Mouse (Mus musculus) intestine, embryonic 16.5 days (tissue): ENCODE data around the gene Gm10375. TPM values are rescaled to one million over a fixed set of nuclear protein-coding genes. Genes with fewer than 3 reads are reported as not detected.
"Not testable (repeated sequence)": the region's sequence is repeated elsewhere in the genome, so short reads cannot be mapped to it uniquely, and the experiment has no call there.

Experiments
- ATAC-seq: fragments of 200-750 bp; cut with Nextera tagmentation; 2 replicates; pipeline ENCODE4 v1.8.0; 2017; ENCODE audit warnings: moderate TSS enrichment, moderate library complexity
- H3K27ac ChIP-seq: fragments of 300-500 bp; sonication (generic); 2 replicates; pipeline ENCODE4 v1.5.1; 2014; ENCODE audit warnings: mild to moderate bottlenecking, low read length
- H3K27me3 ChIP-seq: fragments of 300-500 bp; sonication (generic); replicated peaks from 2 replicates; pipeline ENCODE4 v1.6.1; 2014; ENCODE audit warnings: low read length, control low read depth, mixed read lengths; ENCODE audit not compliant: control insufficient read depth, insufficient read depth
- H3K36me3 ChIP-seq: fragments of 300-500 bp; sonication (generic); 2 replicates; pipeline ENCODE4 v1.6.1; 2014; ENCODE audit warnings: low read length, control low read depth; ENCODE audit not compliant: control insufficient read depth, insufficient read depth
- H3K4me1 ChIP-seq: fragments of 300-500 bp; sonication (generic); 2 replicates; pipeline ENCODE4 v1.6.1; 2014; ENCODE audit warnings: low read length, control low read depth, mixed read lengths; ENCODE audit not compliant: control insufficient read depth, insufficient read depth
- H3K4me2 ChIP-seq: fragments of 300-500 bp; sonication (generic); 2 replicates; pipeline ENCODE4 v1.6.1; 2014; ENCODE audit warnings: low read depth, low read length, control low read depth
- H3K4me3 ChIP-seq: fragments of 300-500 bp; sonication (generic); 2 replicates; pipeline ENCODE4 v1.5.1; 2014; ENCODE audit warnings: mild to moderate bottlenecking, low read length
- H3K9ac ChIP-seq: fragments of 300-500 bp; sonication (generic); 2 replicates; pipeline ENCODE4 v1.6.1; 2014; ENCODE audit warnings: low read depth, low read length
- H3K9me3 ChIP-seq: fragments of 300-500 bp; sonication (generic); 2 replicates; pipeline ENCODE4 v1.6.1; 2016; ENCODE audit warnings: low read length, control low read depth; ENCODE audit not compliant: control insufficient read depth
- WGBS: fragments of 180-500 bp; shearing (Covaris S2); extraction: QIAGEN DNeasy Blood & Tissue Kit; methylation state at CpG from one replicate; pipeline ENCODE4 v1.1.7; 2014; 5-methylcytosine and 5-hydroxymethylcytosine counted together
- polyA plus RNA-seq: library from polyadenylated mRNA; unstranded; fragments of >200 nt; fragmentation: Nextera tagmentation; extraction: Ambion mirVana; gene quantifications from 2 replicates; pipeline ENCODE4 v1.2.1, GENCODE M21; 2015

Gm10375 gene
- polyA plus RNA-seq: not detected in 2 replicates

DNA sequence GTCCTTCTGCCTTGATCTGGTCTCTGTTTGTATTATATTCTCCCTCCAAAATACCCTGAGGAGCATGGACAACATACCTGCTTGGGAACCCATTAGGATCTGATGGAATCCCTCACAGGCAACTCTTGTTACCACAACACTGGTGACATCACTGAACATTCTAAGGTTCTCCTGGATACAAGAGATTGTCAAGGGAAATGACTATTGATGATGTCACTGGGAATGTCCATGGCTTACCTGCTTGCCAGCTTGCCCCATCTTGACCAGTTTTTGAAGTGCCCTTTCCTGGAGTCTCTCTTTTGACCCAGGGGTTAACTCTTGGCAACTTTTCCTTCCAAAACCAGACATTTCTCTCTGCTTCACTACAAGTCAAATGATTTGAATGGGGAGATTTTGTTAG, at the start of gene Gm10375:
Gene Gm10375, minus strand, starts transcription at position 101 of the 400 bp plus-strand sequence.
- ATAC-seq, H3K9ac ChIP-seq, H3K36me3 ChIP-seq: not testable (repeated sequence)

DNA sequence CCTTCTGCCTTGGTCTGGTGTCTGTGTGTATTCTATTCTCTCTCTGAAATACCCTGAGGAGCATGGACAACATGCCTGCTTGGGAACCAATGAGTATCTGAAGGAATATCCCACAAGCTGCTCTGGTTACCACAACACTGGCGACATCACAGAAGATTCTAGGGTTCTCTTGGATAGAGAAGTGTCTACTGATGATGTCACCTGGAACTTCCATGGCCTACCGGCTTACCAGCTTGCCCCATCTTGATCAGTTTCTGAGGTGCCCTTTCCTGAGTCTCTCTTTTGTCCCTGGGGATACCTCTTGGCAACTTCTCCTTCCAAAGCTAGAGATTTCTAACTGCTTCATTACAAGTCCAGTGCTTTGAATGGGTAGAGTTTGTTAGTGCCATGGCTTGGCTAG, 28.8 kb downstream of the Gm10375 start, which contains the start of gene Gm17654:
Gene Gm17654, minus strand, starts transcription at position 101 of the 400 bp plus-strand sequence.
- not testable (repeated sequence) for H3K9me3 ChIP-seq, ATAC-seq, H3K4me1 ChIP-seq, H3K27ac ChIP-seq, H3K27me3 ChIP-seq, H3K4me2 ChIP-seq, H3K9ac ChIP-seq, H3K36me3 ChIP-seq, H3K4me3 ChIP-seq
- 93% methylated on average over 1 of the region's 2 CpGs for WGBS

More for the DNA sequence above, at the start of gene Gm10375:
- not testable (repeated sequence) for H3K9me3 ChIP-seq, H3K4me1 ChIP-seq, H3K4me3 ChIP-seq, H3K4me2 ChIP-seq, H3K27me3 ChIP-seq, H3K27ac ChIP-seq

- not testable (repeated sequence) for H3K4me1 ChIP-seq, H3K9me3 ChIP-seq, H3K27me3 ChIP-seq, H3K9ac ChIP-seq, H3K27ac ChIP-seq, H3K4me3 ChIP-seq, ATAC-seq, H3K36me3 ChIP-seq, H3K4me2 ChIP-seq
- WGBS: 72% methylated on average over 4 of the region's 4 CpGs
Observed at GRCm38 (mm10) chr14:43577969-43578368, 29.8 kb downstream of the Gm10375 start.

Other genes starting within 250 kb of the Gm10375 start
- gene Gm8138, start 191.7 kb downstream of the Gm10375 start, polyA plus RNA-seq: not detected in 2 replicates
- not detected in 2 replicates for gene Gm5799, start 64.4 kb downstream of the Gm10375 start, polyA plus RNA-seq
- gene Gm17654, start 28.9 kb downstream of the Gm10375 start, polyA plus RNA-seq: not detected in 2 replicates
- gene Gm8165, start 69.2 kb upstream of the Gm10375 start, polyA plus RNA-seq: not detected in 2 replicates
- 0.62 and 0.88 TPM in 2 replicates for gene Gm7324, start 89.8 kb upstream of the Gm10375 start, polyA plus RNA-seq
- not detected in 2 replicates for gene Gm16506, start 119.5 kb upstream of the Gm10375 start, polyA plus RNA-seq
- gene Gm6526, start 139.9 kb upstream of the Gm10375 start, polyA plus RNA-seq: not detected in 2 replicates
- not detected in 2 replicates for gene Gm8180, start 176.7 kb upstream of the Gm10375 start, polyA plus RNA-seq